Mouse (Mus musculus): Measurements from ENCODE around the gene Fzd1. TPM values are rescaled to one million over a fixed set of nuclear protein-coding genes. Genes with fewer than 3 reads are reported as not detected.

The Fzd1 gene
- total and polyA plus RNA-seq, 2 experiments from 2014 or later = 7.1 to 65.8 TPM

DNA sequence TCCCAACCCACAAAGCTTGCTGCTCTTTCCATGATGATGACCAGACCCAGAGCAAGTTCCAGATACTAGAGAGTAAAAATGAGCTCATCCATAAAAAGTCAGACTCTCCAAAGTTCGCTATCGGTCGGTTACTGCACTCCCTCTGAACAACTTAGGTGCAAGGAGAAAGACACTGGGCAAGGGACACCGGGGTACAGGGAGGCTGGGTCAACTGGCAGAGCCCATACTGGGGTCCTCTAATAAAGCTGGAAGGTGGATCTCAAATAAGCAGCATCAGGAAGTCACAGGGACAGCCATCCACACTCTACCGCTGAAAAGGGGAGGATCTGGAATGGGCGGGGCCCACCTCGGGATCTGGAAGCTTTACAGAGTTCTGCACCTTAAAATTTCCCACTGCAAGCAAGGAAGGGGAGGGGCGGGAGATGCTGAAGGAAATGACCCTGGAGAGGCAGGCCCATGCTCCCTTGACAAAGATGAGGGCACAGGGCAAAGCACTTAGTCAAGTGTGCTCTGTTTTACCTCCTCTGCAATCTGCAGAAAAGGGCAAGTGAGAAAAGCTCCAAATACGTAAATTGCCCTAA, 3.0 kb downstream of the Fzd1 start:
- 27% methylated on average over 9 of the region's 9 CpGs for WGBS
- H3K27me3 ChIP-seq (ENCODE audit: insufficient read depth, low read length) = no peaks in the 10 kb centered on the region
- peaks cover 3% of the 10 kb centered on the region; the same call in 1 of the 2 replicates for H3K4me1 ChIP-seq (ENCODE audit: insufficient read depth, low read length)
- H3K36me3 ChIP-seq (ENCODE audit: insufficient read depth, low read length) = no peaks in the 10 kb centered on the region
- H3K4me2 ChIP-seq (ENCODE audit: low read depth, low read length) = peak overlapping the region; percentile 96
- no peak for TF ChIP-seq CTCF (IDR thresholded peaks at IDR 0.05; ENCODE audit: low read depth)
- H3K4me3 ChIP-seq (ENCODE audit: low read length) = peak overlapping the region; percentile 91
- DNase-seq (ENCODE audit: low spot score) (no peak), ATAC-seq (no peak)
- no peaks in the 10 kb centered on the region for H3K9me3 ChIP-seq (ENCODE audit: low read length)
- H3K9ac ChIP-seq (replicated peaks; ENCODE audit: low read length) = 0 out of 2 replicates have a peak overlapping the region, but pooled peaks have one; percentile 79
- H3K27ac ChIP-seq = no peak overlapping the region

DNA sequence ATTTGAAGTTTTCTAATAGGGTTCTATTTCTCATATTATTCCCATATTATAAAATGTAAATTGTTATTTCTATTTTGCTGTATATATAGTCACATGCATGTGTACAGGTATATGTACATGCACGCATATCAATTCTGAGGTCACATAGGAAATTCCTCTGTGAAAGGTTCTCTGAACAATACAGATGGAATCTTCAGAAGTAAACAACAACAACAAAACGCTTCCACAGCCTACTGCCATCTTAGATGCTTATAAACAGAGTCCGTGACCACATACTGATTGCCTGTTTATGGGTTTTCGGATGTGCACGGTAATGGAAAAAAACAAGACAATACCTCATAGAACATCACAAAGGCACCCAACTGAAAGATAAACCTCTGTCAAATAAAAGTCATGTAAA, 4.7 kb downstream of the Fzd1 start:
- Histone ChIP-seq H3K4me2 (ENCODE audit: low read depth, low read length) (peak overlapping the region; percentile 38), H3K4me1 (ENCODE audit: insufficient read depth, low read length) (no peaks in the 10 kb centered on the region), H3K9ac (replicated peaks; ENCODE audit: low read length) (no peak overlapping the region), H3K27ac (no peak overlapping the region), H3K36me3 (ENCODE audit: insufficient read depth, low read length) (no peaks in the 10 kb centered on the region), H3K27me3 (ENCODE audit: insufficient read depth, low read length) (no peaks in the 10 kb centered on the region), H3K4me3 (ENCODE audit: low read length) (peak overlapping the region; percentile 17; the same call in 1 of the 2 replicates), H3K9me3 (ENCODE audit: low read length) (no peaks in the 10 kb centered on the region)
- 70% methylated on average over 5 of the region's 5 CpGs for WGBS
- no peak for TF ChIP-seq CTCF (IDR thresholded peaks at IDR 0.05; ENCODE audit: low read depth)
- no peak for ATAC-seq
- DNase-seq (ENCODE audit: low spot score) = no peak

DNA sequence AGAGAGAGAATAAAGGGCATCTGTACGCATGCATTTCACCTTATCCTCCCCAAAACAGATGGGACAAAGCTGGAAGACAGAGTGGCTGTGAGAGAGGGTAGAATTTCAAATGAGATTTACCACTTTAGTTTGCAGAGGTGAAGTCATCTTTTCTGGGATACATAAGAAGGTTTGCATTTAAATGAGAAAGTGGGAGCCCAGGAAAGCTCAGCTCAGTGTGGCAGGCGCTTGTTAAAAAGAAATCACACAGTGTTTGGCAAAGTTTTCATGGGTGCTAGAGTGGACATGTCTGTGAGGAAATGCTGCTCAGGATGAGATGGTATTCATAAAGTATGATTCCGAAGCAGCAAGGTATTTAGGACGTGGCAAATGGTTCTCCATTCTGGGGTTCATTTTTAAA, 15.1 kb downstream of the Fzd1 start:
- H3K36me3 ChIP-seq (ENCODE audit: insufficient read depth, low read length) = no peaks in the 10 kb centered on the region
- H3K9ac ChIP-seq (replicated peaks; ENCODE audit: low read length) = no peak overlapping the region
- H3K27me3 ChIP-seq (ENCODE audit: insufficient read depth, low read length) = no peaks in the 10 kb centered on the region
- H3K9me3 ChIP-seq (ENCODE audit: low read length) = no peaks in the 10 kb centered on the region
- no peaks in the 10 kb centered on the region for H3K4me1 ChIP-seq (ENCODE audit: insufficient read depth, low read length)
- TF ChIP-seq CTCF (IDR thresholded peaks at IDR 0.05; ENCODE audit: low read depth) = no peak
- DNase-seq (ENCODE audit: low spot score) (no peak), ATAC-seq (no peak)
- 72% methylated on average over 4 of the region's 4 CpGs for WGBS
- H3K4me2 ChIP-seq (ENCODE audit: low read depth, low read length) = no peak overlapping the region
- no peak overlapping the region for H3K4me3 ChIP-seq (ENCODE audit: low read length)
- no peak overlapping the region for H3K27ac ChIP-seq

DNA sequence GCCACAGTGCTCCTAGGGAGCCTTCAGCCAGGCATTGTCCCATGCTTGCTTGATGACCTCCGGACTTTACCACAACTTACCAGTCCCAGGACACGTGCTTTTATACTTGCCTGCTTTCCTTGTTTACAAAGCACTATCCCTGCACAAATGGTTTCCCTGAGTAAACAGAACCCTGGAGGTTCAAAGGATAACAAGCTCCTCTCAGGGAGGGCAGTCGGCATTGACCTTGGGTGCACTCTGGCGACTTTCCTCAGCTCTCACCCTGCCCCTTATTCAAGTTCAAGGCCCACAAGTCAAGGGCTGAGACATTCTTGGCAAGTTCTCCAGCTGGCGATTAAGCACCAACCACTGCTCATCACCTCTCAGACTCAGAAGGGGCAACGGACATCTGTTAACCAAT, 20.8 kb downstream of the Fzd1 start:
- no peak for DNase-seq (ENCODE audit: low spot score)

DNA sequence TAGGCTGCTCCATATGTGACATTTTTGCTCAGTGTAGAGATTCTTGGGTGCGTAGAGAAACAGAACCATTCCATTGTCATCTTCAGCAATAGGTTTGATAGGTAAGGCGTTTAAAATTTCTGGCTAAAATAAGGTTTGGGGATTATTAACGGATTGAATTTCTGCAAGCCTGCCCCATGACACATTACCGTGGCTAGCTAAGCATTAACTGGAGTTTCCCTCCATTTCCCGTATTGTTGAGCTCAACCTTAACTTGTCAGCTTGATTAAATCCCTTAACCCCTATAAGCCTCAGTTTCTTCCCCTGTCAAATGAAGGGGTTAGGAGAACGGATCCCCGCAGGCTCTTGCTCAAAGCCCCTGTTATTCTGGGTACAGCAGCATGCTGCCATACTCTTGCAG, 22.4 kb downstream of the Fzd1 start:
- DNase-seq (ENCODE audit: low spot score) = no peak
- TF ChIP-seq CTCF (IDR thresholded peaks at IDR 0.05; ENCODE audit: low read depth) = no peak
- WGBS = 66% methylated on average over 7 of the region's 7 CpGs

More for the DNA sequence above, 20.8 kb downstream of the Fzd1 start:
- TF ChIP-seq CTCF (IDR thresholded peaks at IDR 0.05; ENCODE audit: low read depth) = no peak
- WGBS = 49% methylated on average over 6 of the region's 6 CpGs
- no peak overlapping the region for H3K4me2 ChIP-seq (ENCODE audit: low read depth, low read length)
- H3K4me3 ChIP-seq (ENCODE audit: low read length) = no peak overlapping the region
- H3K9me3 ChIP-seq (ENCODE audit: low read length) = no peaks in the 10 kb centered on the region
- no peak for ATAC-seq
- H3K4me1 ChIP-seq (ENCODE audit: insufficient read depth, low read length) = no peaks in the 10 kb centered on the region
- H3K27me3 ChIP-seq (ENCODE audit: insufficient read depth, low read length) = no peaks in the 10 kb centered on the region
- H3K36me3 ChIP-seq (ENCODE audit: insufficient read depth, low read length) = no peaks in the 10 kb centered on the region
- H3K27ac ChIP-seq = no peak overlapping the region
- H3K9ac ChIP-seq (replicated peaks; ENCODE audit: low read length) = no peak overlapping the region

DNA sequence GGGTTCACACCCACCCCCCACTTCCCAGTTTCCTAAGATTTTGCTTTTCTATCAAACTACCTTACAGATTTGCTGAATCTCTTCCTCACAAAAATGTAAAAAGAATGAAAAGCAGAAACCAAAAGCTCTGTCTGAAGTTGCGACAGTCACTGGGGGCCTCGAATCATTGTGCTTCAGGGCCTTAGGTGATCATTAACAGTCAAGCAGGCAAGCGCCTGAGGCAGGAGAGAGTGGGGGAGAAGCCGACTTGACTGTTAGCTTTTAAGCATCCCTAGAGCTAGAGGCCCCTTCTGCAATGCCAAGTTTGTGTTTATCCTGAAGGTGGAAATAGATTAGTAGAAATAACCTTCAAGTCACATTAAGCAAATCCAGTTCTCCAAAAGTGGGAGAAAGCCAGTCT, 24.6 kb downstream of the Fzd1 start:
- no peak overlapping the region for H3K9ac ChIP-seq (replicated peaks; ENCODE audit: low read length)
- 64% methylated on average over 4 of the region's 4 CpGs for WGBS
- no peak for DNase-seq (ENCODE audit: low spot score)

More for the DNA sequence above, 22.4 kb downstream of the Fzd1 start:
- no peak overlapping the region for H3K4me3 ChIP-seq (ENCODE audit: low read length)
- H3K4me1 ChIP-seq (ENCODE audit: insufficient read depth, low read length) = no peaks in the 10 kb centered on the region
- no peaks in the 10 kb centered on the region for H3K9me3 ChIP-seq (ENCODE audit: low read length)
- no peak overlapping the region for H3K4me2 ChIP-seq (ENCODE audit: low read depth, low read length)
- H3K9ac ChIP-seq (replicated peaks; ENCODE audit: low read length) = no peak overlapping the region
- H3K27me3 ChIP-seq (ENCODE audit: insufficient read depth, low read length) = no peaks in the 10 kb centered on the region
- H3K27ac ChIP-seq = no peak overlapping the region
- ATAC-seq = no peak
- no peaks in the 10 kb centered on the region for H3K36me3 ChIP-seq (ENCODE audit: insufficient read depth, low read length)

More for the DNA sequence above, 24.6 kb downstream of the Fzd1 start:
- Histone ChIP-seq H3K4me3 (ENCODE audit: low read length) (no peak overlapping the region), H3K27me3 (ENCODE audit: insufficient read depth, low read length) (no peaks in the 10 kb centered on the region), H3K9me3 (ENCODE audit: low read length) (no peaks in the 10 kb centered on the region), H3K4me1 (ENCODE audit: insufficient read depth, low read length) (no peaks in the 10 kb centered on the region), H3K4me2 (ENCODE audit: low read depth, low read length) (no peak overlapping the region), H3K27ac (no peak overlapping the region), H3K36me3 (ENCODE audit: insufficient read depth, low read length) (no peaks in the 10 kb centered on the region)
- ATAC-seq = no peak
- no peak for TF ChIP-seq CTCF (IDR thresholded peaks at IDR 0.05; ENCODE audit: low read depth)
